Mouse (Mus musculus): ENCODE results near the gene Bend6.

DNA sequence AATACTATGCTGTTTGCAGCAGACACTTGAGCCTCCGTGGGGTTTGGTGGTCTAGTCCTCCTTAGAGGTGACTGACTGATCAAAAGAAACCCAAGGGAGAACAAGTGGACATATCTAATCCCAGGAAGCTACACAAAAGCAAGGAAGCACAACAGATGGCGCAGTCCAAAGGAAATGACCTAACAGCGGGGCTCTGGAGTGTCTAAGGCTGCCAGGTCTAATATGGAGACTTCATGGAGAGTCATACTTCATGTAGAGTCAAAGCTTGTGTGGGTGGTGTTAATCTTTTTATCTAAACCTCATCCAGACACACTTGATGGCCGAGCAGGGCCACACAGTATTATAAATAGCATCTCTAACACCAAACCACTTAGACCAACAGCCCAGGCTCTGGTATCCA is 10.9 kb downstream of the Bend6 start:
- TF ChIP-seq CTCF (IDR thresholded peaks at IDR 0.05; ENCODE audit: low read depth, low read length) (no peak), POLR2A (IDR thresholded peaks at IDR 0.05; ENCODE audit: insufficient read depth, low read length) (no peak)
